Mouse (Mus musculus) liver, embryonic 14.5 days (tissue): ENCODE measurements around the gene Apobec1. TPM values are rescaled to one million over a fixed set of nuclear protein-coding genes. Genes with fewer than 3 reads are reported as not detected.

Source experiments
- ATAC-seq: fragments of 200-750 bp; cut with Nextera tagmentation; 2 replicates; pipeline ENCODE4 v1.8.0; 2017; ENCODE audit warnings: moderate number of reproducible peaks, mild to moderate bottlenecking, moderate library complexity; ENCODE audit not compliant: insufficient read depth
- DNase-seq, 3 experiments: peaks; one replicate each; pipeline ENCODE4 v3.0.0-alpha.2; 2012 to 2013; ENCODE audit warnings: low read depth in 3 of 3, low spot score in 3 of 3
- H3K27ac ChIP-seq: fragments of 300-500 bp; sonication (generic); 2 replicates; pipeline ENCODE4 v1.5.1; 2014; ENCODE audit warnings: moderate library complexity, mild to moderate bottlenecking, control low read depth, inconsistent platforms
- H3K27me3 ChIP-seq: fragments of 300-500 bp; sonication (generic); 2 replicates; pipeline ENCODE4 v1.6.1; 2014; ENCODE audit warnings: mild to moderate bottlenecking, low read length, moderate library complexity; ENCODE audit not compliant: control insufficient read depth, insufficient read depth
- H3K36me3 ChIP-seq: fragments of 300-500 bp; sonication (generic); replicated peaks from 2 replicates; pipeline ENCODE4 v1.6.1; 2014; ENCODE audit warnings: low read depth; ENCODE audit not compliant: control insufficient read depth, insufficient read depth
- H3K4me1 ChIP-seq, 2 experiments: fragments of 200-500 bp in 1 of 2; fragments of 300-500 bp in 1 of 2; sonication (generic) in 1 of 2; replicated peaks; 2 replicates each; pipeline ENCODE4 v1.6.1; 2012 to 2014; ENCODE audit warnings: antibody characterized with exemption in 1 of 2, inconsistent platforms in 1 of 2, low read length in 1 of 2; ENCODE audit not compliant: control insufficient read depth in 2 of 2, insufficient read depth in 2 of 2
- H3K4me2 ChIP-seq: fragments of 300-500 bp; sonication (generic); 2 replicates; pipeline ENCODE4 v1.6.1; 2014; ENCODE audit warnings: low read depth, mild to moderate bottlenecking, control low read depth, moderate library complexity
- H3K4me3 ChIP-seq, 2 experiments: fragments of 200-500 bp in 1 of 2; fragments of 300-500 bp in 1 of 2; sonication (generic) in 1 of 2; 2 replicates each; pipeline ENCODE4 v1.5.1; 2012 to 2014; ENCODE audit warnings: low read depth in 2 of 2, low read length in 2 of 2, mild to moderate bottlenecking in 2 of 2, control low read depth in 1 of 2, inconsistent platforms in 1 of 2, moderate library complexity in 1 of 2; ENCODE audit not compliant: insufficient read depth in 1 of 2
- H3K9ac ChIP-seq: fragments of 300-500 bp; sonication (generic); replicated peaks from 2 replicates; pipeline ENCODE4 v1.6.1; 2014; ENCODE audit warnings: mild to moderate bottlenecking, control low read depth, moderate library complexity
- H3K9me3 ChIP-seq: fragments of 300-500 bp; sonication (generic); 2 replicates; pipeline ENCODE4 v1.6.1; 2016; ENCODE audit warnings: low read length, mixed read lengths; ENCODE audit not compliant: control insufficient read depth
- CTCF ChIP-seq: IDR thresholded peaks from 2 replicates; pipeline ENCODE4 v1.5.1; 2016; ENCODE audit warnings: antibody characterized with exemption, low read depth, control low read depth
- EP300 ChIP-seq: IDR thresholded peaks from 2 replicates; pipeline ENCODE4 v1.6.1; 2016; ENCODE audit warnings: antibody characterized with exemption, low read depth
- WGBS: fragments of 180-500 bp; shearing (Covaris S2); extraction: QIAGEN DNeasy Blood & Tissue Kit; methylation state at CpG from one replicate; pipeline ENCODE4 v1.1.7; 2014; ENCODE audit not compliant: insufficient replicate concordance; 5-methylcytosine and 5-hydroxymethylcytosine counted together
- polyA plus RNA-seq, 2 experiments: library from polyadenylated mRNA; depleted of rRNA in 1 of 2; stranded (reverse) in 1 of 2; unstranded in 1 of 2; fragments of >200 nt; fragmentation: Nextera tagmentation in 1 of 2; extraction: Ambion mirVana in 1 of 2; gene quantifications; 2 replicates each; pipeline versions ENCODE4 v1.2.1 to v1.2.3; 2012 to 2014

The Apobec1 gene
- polyA plus RNA-seq, 2 experiments, result 4.2 to 4.3 TPM

DNA sequence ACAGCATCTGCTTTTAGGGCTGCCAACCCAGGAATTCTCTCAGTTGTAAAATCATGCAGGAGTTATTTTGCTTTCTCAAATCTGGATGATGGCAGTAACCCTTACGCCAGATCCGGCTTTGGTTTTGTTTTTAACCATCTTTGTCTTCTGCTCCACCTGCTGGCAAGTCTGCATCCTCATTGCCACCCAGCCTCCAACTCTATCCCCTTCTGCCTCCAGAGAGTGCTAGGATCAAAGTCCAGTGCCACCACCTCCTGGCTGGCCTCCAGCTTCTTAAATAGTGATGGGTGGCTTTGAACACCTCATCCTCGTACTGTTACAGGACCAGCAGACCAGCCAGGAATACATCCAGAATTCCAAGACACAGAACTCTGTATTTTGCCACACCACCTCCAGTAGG, 34.4 kb upstream of the Apobec1 start:
- Histone ChIP-seq H3K9ac (no peak overlapping the region), H3K9me3 (no peaks in the 10 kb centered on the region), H3K27me3 (no peaks in the 10 kb centered on the region), H3K4me1 (no peaks in the 10 kb centered on the region), H3K36me3 (no peaks in the 10 kb centered on the region), H3K4me3 (no peak overlapping the region), H3K27ac (no peak overlapping the region), H3K4me2 (no peak overlapping the region)
- DNase-seq, result no peak
- WGBS, result 68% methylated on average over 3 of the region's 3 CpGs
- TF ChIP-seq EP300, result no peak
- TF ChIP-seq CTCF, result no peak
- no peak for ATAC-seq

DNA sequence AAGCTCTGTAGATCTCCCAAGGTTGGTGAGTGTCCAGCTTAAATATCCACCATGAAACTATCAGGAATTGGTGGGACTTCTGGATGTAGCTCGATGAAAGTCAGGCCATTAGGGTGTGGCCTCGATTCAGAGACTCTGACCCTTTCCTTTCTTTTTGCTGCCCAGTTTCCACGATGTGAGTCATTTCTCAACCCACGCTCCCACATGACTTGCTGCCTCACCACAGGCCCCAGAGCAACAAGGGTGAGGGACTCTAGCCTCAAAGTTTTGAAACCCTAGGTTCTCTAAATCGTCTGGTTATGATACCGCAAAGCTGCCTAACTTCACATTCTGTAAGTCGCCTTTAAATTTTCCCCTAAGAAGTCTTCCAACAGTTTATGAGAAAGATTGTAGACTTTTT, 33.1 kb upstream of the Apobec1 start:
- no peak overlapping the region for H3K4me3 ChIP-seq
- DNase-seq, result no peak

DNA sequence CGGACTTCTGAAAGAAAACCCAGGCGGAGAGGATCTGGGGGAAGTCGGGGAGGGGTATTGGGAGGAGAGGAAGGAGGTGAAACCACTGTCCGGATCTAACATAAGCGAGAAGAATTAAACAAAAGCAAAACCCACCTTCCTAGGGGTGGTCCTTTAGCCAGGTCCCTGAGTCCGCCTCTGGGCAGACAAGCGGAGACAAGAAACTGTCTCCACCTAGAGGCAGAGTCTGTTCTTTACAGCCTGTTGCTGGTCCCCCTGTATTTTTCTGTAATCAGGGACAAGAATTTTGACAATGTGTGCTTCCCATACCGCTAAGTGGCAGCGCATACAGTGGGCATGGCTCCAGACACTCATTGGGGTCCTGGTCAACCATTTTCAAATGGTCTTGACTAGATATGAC, 31.2 kb upstream of the Apobec1 start:
- H3K27ac ChIP-seq, result no peak overlapping the region
- no peaks in the 10 kb centered on the region for H3K9me3 ChIP-seq
- ATAC-seq (no peak), DNase-seq (no peak)
- WGBS, result 27% methylated on average over 9 of the region's 9 CpGs
- H3K9ac ChIP-seq, result no peak overlapping the region
- H3K4me1 ChIP-seq, result no peaks in the 10 kb centered on the region
- no peaks in the 10 kb centered on the region; the same call in 1 of the 2 replicates for H3K27me3 ChIP-seq
- H3K36me3 ChIP-seq, result no peaks in the 10 kb centered on the region
- peak; percentile 56 for TF ChIP-seq CTCF
- no peak for TF ChIP-seq EP300
- H3K4me3 ChIP-seq, result no peak overlapping the region
- H3K4me2 ChIP-seq, result no peak overlapping the region

More for the DNA sequence above, 33.1 kb upstream of the Apobec1 start:
- WGBS, result 50% methylated on average over 7 of the region's 7 CpGs
- no peaks in the 10 kb centered on the region for H3K4me1 ChIP-seq
- no peaks in the 10 kb centered on the region for H3K36me3 ChIP-seq
- no peak for ATAC-seq
- no peaks in the 10 kb centered on the region for H3K9me3 ChIP-seq
- no peak overlapping the region for H3K9ac ChIP-seq
- H3K27ac ChIP-seq, result no peak overlapping the region
- H3K27me3 ChIP-seq, result no peaks in the 10 kb centered on the region
- TF ChIP-seq EP300 (no peak), CTCF (no peak)
- H3K4me2 ChIP-seq, result no peak overlapping the region

DNA sequence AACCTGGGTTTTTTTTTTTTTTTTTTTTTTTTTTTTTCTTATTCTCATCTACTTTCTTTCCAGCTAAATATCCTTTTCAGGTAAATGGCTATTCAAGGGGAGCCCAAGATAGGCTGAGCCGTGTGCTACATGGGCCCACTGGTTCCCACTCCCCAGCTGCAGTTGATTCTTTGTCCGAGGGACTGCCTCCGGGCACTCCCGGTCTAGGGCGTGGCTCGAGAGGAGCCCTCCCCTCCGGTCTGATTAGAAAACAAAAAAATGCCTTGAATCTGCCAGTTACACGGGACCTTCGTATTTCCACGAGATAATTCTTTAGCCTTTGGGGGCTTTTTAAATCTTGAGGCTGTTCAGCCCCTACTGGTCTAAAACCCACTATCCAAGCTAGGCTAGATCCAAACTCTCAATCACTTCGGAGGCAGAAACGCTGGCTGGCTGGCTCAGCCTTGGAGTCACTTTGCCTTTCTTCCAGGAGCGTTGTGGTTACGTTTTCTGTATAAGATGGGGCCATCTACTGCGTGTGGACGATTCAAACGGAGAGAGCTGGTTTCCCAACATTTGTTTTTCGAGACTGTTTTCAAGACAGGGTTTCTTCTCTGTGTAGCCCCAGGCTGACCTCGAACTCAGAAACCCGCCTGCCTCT, 25.3 kb upstream of the Apobec1 start:
- Histone ChIP-seq H3K36me3 (no peaks in the 10 kb centered on the region), H3K27me3 (no peaks in the 10 kb centered on the region; the same call in none of the 2 replicates), H3K4me1 (no peaks in the 10 kb centered on the region; a peak in 1 of 4 replicates), H3K9me3 (no peaks in the 10 kb centered on the region), H3K27ac (no peak overlapping the region), H3K4me2 (peak overlapping the region; percentile 56), H3K9ac (no peak overlapping the region), H3K4me3 (peak overlapping the region; percentile 2 to 14; a peak in 2 of 4 replicates)
- WGBS, result 17% methylated on average over 20 of the region's 20 CpGs
- no peak for ATAC-seq
- DNase-seq, result no peak
- TF ChIP-seq EP300 (no peak), CTCF (no peak)

DNA sequence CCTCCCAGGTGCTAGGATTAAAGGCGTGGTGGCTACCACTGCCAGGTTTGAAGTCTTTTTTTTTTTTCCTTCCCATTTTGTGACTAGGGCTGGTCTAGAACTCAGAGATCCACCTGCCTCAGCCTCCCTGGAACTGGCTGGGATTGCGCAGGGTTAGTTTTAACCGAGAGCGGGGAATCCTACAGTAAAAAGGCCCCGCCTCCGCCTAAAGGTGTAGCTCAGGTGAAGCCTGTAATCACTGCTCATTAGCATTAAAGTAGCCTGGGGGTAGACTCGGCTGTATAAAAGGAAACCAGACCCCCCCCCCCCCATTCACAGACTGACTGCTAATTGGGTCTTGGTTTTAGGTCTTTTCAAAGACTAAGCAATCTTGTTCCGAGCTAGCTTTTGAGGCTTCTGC, 23.9 kb upstream of the Apobec1 start, which contains the start of gene Dppa3:
Gene Dppa3, plus strand, starts transcription at position 301 of the 400 bp plus-strand sequence.
- H3K4me2 ChIP-seq, result peak within 1 kb of the TSS; percentile 56
- no peak within 1 kb of the TSS for H3K4me3 ChIP-seq
- no peaks in the 10 kb centered on the region; the same call in none of the 2 replicates for H3K27me3 ChIP-seq
- WGBS, result 71% methylated on average over 8 of the region's 8 CpGs
- H3K36me3 ChIP-seq, result no peaks in the 10 kb centered on the region
- TF ChIP-seq CTCF (no peak), EP300 (no peak)
- ATAC-seq, result no peak
- no peak for DNase-seq
- no peaks in the 10 kb centered on the region; a peak in 1 of 4 replicates for H3K4me1 ChIP-seq
- no peak within 1 kb of the TSS for H3K9ac ChIP-seq
- no peak within 1 kb of the TSS for H3K27ac ChIP-seq
- no peaks in the 10 kb centered on the region for H3K9me3 ChIP-seq
